Mouse (Mus musculus): ENCODE measurements around the gene Sstr2. TPM values are rescaled to one million over a fixed set of nuclear protein-coding genes. Genes with fewer than 3 reads are reported as not detected.

Sstr2 gene
- total and polyA plus RNA-seq, 2 experiments from 2014 or later, result not detected

DNA sequence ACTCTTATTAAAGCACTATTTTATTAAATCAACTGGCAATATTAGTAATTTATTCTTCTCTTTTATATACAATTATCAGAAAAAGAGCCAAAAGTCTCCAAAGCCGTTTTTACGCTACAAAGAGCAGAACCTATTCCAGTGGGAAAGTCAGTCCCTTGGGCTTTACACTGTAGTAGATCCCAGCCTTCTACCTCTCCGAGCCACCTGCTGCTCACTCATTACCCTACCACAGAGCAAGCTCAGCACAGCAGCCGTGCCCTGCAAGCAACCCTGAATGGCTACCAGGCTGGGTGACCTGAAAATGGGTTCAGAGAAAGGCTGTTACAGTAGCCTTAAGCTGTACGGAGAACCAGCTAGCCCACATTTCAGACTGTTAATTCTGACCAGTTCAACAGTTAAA lies 55.5 kb downstream of the Sstr2 start:
- Histone ChIP-seq H3K4me3 (ENCODE audit: low read depth, low read length) (no peak overlapping the region), H3K9ac (replicated peaks; ENCODE audit: low read depth, low read length) (no peak overlapping the region), H3K4me1 (ENCODE audit: control insufficient read depth, insufficient read depth) (peaks cover 5% of the 10 kb centered on the region; the same call in 1 of the 2 replicates), H3K4me2 (ENCODE audit: low read depth, low read length) (no peak overlapping the region), H3K27ac (ENCODE audit: low read depth) (no peak overlapping the region), H3K27me3 (ENCODE audit: control insufficient read depth, insufficient read depth, low read length) (no peaks in the 10 kb centered on the region), H3K9me3 (replicated peaks; ENCODE audit: control insufficient read depth, low read length) (no peaks in the 10 kb centered on the region), H3K36me3 (replicated peaks; ENCODE audit: control insufficient read depth, insufficient read depth, low read length) (peaks cover 29% of the 10 kb centered on the region)
- DNase-seq (ENCODE audit: low spot score) (no peak), ATAC-seq (ENCODE audit: insufficient read depth, low read depth) (no peak)
- no peak for TF ChIP-seq CTCF (IDR thresholded peaks at IDR 0.05; ENCODE audit: low read depth)
- no peak for TF ChIP-seq EP300 (IDR thresholded peaks at IDR 0.05; ENCODE audit: low read depth)
- 80% methylated on average over 5 of the region's 5 CpGs for WGBS

Other genes with a start within 250 kb of the Sstr2 start
- 26.5 and 30.3 TPM in 2 replicates for gene Cog1, start 29.8 kb downstream of the Sstr2 start, total RNA-seq (2014; rRNA removed; ENCODE audit: low replicate concordance)
- gene Cog1, start 29.8 kb downstream of the Sstr2 start, polyA plus RNA-seq (2015; fragmentation: Nextera tagmentation; extraction: Ambion mirVana), result 10.7 and 12.3 TPM in 2 replicates
- 16.3 and 19.1 TPM in 2 replicates for gene Slc39a11, start 30.7 kb downstream of the Sstr2 start, total RNA-seq (2014; rRNA removed; ENCODE audit: low replicate concordance)
- gene Slc39a11, start 30.7 kb downstream of the Sstr2 start, polyA plus RNA-seq (2015; fragmentation: Nextera tagmentation; extraction: Ambion mirVana), result 6.9 and 8.6 TPM in 2 replicates
- 23.3 and 25.2 TPM in 2 replicates for gene Fam104a, start 64.8 kb downstream of the Sstr2 start, total RNA-seq (2014; rRNA removed; ENCODE audit: low replicate concordance)
- 32.7 and 33.6 TPM in 2 replicates for gene Fam104a, start 64.8 kb downstream of the Sstr2 start, polyA plus RNA-seq (2015; fragmentation: Nextera tagmentation; extraction: Ambion mirVana)
- 17.4 and 18.1 TPM in 2 replicates for gene D11Wsu47e, start 65.1 kb downstream of the Sstr2 start, total RNA-seq (2014; rRNA removed; ENCODE audit: low replicate concordance)
- gene D11Wsu47e, start 65.1 kb downstream of the Sstr2 start, polyA plus RNA-seq (2015; fragmentation: Nextera tagmentation; extraction: Ambion mirVana), result 8.9 and 10.4 TPM in 2 replicates
- gene Cpsf4l, start 90.7 kb downstream of the Sstr2 start, total RNA-seq (2014; rRNA removed; ENCODE audit: low replicate concordance), result 1.3 TPM in 1 of 2 replicates, not detected in the other
- gene Cpsf4l, start 90.7 kb downstream of the Sstr2 start, polyA plus RNA-seq (2015; fragmentation: Nextera tagmentation; extraction: Ambion mirVana), result 0.10 TPM in 1 of 2 replicates, not detected in the other
- gene Cdc42ep4, start 132.5 kb downstream of the Sstr2 start, total RNA-seq (2014; rRNA removed; ENCODE audit: low replicate concordance), result 33.5 and 39.8 TPM in 2 replicates
- gene Cdc42ep4, start 132.5 kb downstream of the Sstr2 start, polyA plus RNA-seq (2015; fragmentation: Nextera tagmentation; extraction: Ambion mirVana), result 11.8 and 12.0 TPM in 2 replicates